Mouse (Mus musculus): ENCODE results near the gene Ctnna2. TPM values are rescaled to one million over a fixed set of nuclear protein-coding genes. Genes with fewer than 3 reads are reported as not detected.

The Ctnna2 gene
- total RNA-seq, 2 experiments from 2014 or later: 136 to 140 TPM

DNA sequence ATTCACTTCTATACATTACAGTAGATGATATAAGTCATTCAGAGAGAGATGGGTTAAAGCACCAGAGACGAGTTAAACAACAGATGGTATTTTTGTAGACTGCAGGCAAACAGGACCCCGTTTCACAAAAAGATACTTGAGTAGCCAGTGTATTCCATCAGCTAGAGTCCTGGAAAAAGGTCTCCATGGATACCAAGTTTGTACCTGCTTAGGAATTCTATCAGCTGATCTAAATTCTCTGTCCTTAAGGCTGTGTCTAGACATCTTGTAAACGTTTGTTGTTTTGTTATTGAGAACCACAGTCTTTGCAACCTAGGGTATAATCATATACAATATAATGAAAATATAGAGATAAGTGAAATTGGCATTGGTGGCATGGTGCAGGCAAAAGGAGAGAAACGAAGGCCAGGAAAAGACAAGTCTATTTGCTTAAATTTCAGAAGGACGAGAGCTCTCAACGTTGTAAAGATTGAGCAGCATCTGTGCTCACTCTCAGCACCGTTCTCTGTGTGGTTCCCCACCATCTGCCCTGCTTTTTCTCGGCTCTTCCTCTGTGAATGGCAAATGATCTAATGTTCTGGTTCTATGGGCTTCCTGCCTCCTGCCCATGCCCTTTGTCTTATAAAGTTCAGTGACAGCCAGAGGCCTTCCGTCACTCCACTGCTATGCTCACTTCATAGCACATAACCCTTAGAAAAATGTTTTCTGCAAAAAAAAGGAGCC is 621.6 kb downstream of the Ctnna2 start:
- peak; percentile 39 to 52 for DNase-seq (ENCODE audit: low spot score in 2 of 2)
- intact Hi-C loops (cut with DNase I): no loop called here

DNA sequence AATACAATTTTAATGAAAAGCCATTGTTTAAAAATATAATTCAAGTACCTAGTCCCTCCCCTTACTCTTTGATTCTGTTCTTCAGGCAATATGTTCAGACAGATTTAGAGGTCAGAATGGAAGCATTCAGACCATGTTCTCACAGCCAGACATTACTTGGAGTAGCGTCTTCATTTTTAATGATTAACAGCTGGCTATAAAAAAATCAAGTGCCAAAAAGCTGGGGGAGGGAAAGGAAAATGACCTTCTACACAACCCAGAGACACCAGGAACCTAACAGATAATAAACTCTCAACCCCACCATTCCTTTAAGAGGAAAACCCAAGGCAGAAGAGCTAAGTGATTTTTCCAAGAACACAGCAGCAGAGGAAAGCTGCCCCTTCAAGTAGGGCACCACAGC is 624.7 kb downstream of the Ctnna2 start:
- intact Hi-C loops (cut with DNase I): no loop called here
- no peak for DNase-seq (ENCODE audit: low spot score in 2 of 2)

- DNase-seq (ENCODE audit: low spot score in 2 of 2): no peak
- intact Hi-C loops (cut with DNase I): no loop called here
These were observed 635.7 kb downstream of the Ctnna2 start for GRCm38 (mm10) chr6:77343781-77344180.

DNA sequence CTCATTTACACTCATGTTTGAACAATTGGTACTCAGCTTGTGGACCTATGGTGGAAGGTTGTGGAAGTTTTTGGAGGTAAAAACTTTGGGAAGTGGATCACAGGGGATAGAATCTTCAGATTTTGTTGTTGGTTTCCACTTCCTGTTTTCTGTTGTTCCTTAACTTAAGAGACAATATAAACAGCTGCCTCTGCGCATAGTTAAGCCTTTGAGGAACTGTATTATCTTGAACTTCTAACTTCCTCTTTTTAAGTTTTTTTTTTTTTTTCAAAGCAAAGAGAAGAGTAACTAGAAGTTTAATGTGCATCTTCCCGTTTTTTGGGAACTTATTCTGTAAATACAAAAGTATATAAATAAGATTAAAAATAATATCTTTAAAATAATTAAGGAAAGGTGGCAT is 644.0 kb downstream of the Ctnna2 start:
- intact Hi-C loops (cut with DNase I): no loop called here

GRCm38 (mm10) chr6:77324748-77325147 is 654.8 kb downstream of the Ctnna2 start:
- DNase-seq (ENCODE audit: low spot score in 2 of 2): no peak

More for the DNA sequence above, 644.0 kb downstream of the Ctnna2 start:
- no peak for DNase-seq (ENCODE audit: low spot score in 2 of 2)

DNA sequence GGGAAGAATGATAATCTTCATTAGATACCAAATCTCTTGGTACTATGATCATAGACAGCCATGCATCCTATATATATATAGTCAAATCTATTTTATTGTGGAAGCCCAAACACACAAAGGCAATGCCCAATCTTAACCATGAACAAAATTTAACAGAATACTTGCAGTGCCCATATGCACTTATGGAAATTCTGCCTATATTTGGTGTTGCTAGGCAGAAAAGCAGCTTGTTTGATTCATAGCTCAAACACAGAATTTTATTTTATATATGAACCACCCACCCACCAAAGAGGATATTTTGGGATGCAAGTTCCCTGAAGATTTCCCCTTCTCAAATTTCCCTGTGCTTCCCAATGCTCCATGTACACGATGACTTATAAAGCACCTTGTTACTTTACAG is 655.2 kb downstream of the Ctnna2 start:
- intact Hi-C loops (cut with DNase I): no loop called here
- DNase-seq (ENCODE audit: low spot score in 2 of 2): peak; percentile 6 to 35

More at GRCm38 (mm10) chr6:77324748-77325147, 654.8 kb downstream of the Ctnna2 start:
- intact Hi-C loops (cut with DNase I): no loop called here

- intact Hi-C loops (cut with DNase I): no loop called here
- DNase-seq (ENCODE audit: low spot score in 2 of 2): no peak
These were observed 672.7 kb downstream of the Ctnna2 start for GRCm38 (mm10) chr6:77306796-77307195.

GRCm38 (mm10) chr6:77301305-77301704 is 678.2 kb downstream of the Ctnna2 start:
- no peak for DNase-seq (ENCODE audit: low spot score in 2 of 2)
- intact Hi-C loops (cut with DNase I): no loop called here

- no peak for DNase-seq (ENCODE audit: low spot score in 2 of 2)
- intact Hi-C loops (cut with DNase I): no loop called here
These were observed 688.1 kb downstream of the Ctnna2 start for GRCm38 (mm10) chr6:77291415-77291814.

- intact Hi-C loops (cut with DNase I): no loop called here
- DNase-seq (ENCODE audit: low spot score in 2 of 2): no peak
These were observed 691.1 kb downstream of the Ctnna2 start for GRCm38 (mm10) chr6:77288402-77288801.

DNA sequence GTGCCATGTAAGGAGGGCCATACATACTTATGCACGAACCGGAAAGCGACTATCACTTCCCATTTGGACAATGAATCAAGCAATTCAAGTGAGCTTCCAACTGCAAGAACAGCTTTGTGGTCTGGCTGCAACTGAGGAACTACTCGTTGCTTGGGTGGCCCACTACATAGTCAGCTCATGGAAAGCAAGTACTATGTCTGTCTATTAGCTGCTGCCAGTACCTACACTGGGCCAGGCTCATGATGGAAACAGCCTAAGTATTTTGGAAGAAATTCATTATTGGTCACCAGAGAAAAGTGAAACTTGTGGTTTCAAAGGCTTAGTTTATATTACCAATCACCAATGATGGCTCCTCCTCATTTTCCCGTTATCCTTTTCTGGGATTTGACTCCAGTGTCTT is 693.2 kb downstream of the Ctnna2 start:
- intact Hi-C loops (cut with DNase I): no loop called here
- DNase-seq (ENCODE audit: low spot score in 2 of 2): no peak

GRCm38 (mm10) chr6:77278794-77279193 is 700.7 kb downstream of the Ctnna2 start:
- DNase-seq (ENCODE audit: low spot score in 2 of 2): no peak
- intact Hi-C loops (cut with DNase I): no loop called here

DNA sequence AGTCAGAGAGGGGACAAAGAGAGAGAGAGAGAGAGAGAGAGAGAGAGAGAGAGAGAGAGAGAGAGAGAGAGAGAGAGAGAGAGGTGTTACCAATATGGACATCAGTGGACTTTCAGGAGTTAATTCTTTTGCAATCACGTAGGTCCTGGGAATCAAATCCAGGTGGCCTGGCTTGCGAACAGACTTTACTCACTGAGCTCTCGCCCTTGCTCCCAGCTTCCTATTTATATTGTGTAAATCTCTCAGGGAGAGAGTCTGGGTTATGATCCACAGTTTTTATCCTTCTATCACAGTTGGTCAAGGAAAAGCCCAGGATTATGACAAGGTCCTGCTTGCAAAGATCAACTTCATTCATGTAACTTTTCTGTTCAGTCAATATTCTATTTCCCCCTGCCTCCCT is 714.3 kb downstream of the Ctnna2 start:
- intact Hi-C loops (cut with DNase I): no loop called here
- DNase-seq (ENCODE audit: low spot score in 2 of 2): no peak

- peak; percentile 29 to 44 for DNase-seq (ENCODE audit: low spot score in 2 of 2)
- intact Hi-C loops (cut with DNase I): loop anchor here (5.0 to 10.0 kb wide), 2 partner anchors 197 to 315 kb away; no protein-coding TSS in a partner anchor
These were observed 722.0 kb downstream of the Ctnna2 start for GRCm38 (mm10) chr6:77257358-77258105.

DNA sequence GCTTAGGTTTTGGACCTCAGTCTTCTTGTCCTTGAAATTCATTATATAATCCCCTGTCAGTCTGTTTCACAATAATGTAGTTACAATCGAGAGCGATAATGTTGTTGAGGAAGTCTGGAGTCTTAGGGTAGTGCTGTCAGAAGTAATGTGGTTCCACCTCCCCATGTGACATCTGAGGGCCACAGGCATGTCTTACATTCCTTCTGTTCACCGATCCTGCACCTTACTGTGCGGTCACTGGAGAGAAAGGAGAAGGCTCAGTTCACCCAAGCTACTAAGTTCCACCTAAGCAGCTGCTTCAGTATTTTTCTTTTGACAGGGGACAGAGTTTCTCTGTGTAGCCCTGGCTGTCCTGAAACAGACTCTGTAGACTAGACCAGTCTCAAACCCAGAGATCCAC is 723.2 kb downstream of the Ctnna2 start:
- intact Hi-C loops (cut with DNase I): loop anchor here (5.0 to 10.0 kb wide), 2 partner anchors 198 to 316 kb away; no protein-coding TSS in a partner anchor
- DNase-seq (ENCODE audit: low spot score in 2 of 2): no peak

- intact Hi-C loops (cut with DNase I): loop anchor here (10.0 kb wide), 1 partner anchor 201 kb away; no protein-coding TSS in a partner anchor
- DNase-seq (ENCODE audit: low spot score in 2 of 2): peak in 1 of 2 experiments; percentile 27
These were observed 726.0 kb downstream of the Ctnna2 start for GRCm38 (mm10) chr6:77253480-77253879.

- intact Hi-C loops (cut with DNase I): no loop called here
- peak; percentile 36 to 43 for DNase-seq (ENCODE audit: low spot score in 2 of 2)
These were observed 735.8 kb downstream of the Ctnna2 start for GRCm38 (mm10) chr6:77243541-77244231.

DNA sequence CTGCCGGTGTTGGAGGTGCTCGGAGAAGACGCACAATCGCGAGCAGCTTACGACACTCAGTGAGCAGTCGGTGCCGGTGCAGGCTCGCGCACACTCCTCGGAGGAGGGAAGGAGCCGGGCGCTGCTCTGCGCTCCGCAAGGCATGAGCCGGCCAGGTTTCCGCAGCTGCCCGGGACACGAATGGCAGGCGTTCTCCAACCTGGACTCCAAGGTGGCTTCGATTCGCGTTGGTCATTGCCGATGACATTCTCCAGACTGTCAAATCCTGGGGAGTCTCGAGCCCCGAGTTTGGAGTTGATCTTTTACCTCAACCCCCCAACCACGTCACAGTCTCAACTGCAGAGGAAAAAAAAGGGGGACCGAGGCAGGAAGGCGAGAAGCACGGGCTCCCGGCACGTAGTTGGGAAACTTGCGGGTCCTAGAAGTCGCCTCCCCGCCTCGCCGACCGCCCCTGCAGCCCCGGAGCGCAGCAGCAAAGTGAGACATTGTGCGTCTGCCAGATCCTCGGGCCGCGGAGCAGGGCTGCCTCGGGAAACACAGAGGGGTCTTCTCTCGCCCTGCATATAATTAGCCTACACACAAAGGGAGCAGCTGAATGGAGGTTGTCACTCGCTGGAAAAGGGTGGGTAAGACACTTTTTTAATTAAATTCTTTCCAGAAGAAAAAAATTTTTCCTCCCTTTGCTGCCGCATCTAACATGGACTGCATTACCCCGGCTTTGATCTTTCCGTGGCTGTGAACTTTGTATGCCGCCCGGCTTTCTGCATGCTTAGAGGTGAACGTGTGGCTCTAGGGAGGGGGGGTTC is 736.7 kb downstream of the Ctnna2 start, which contains the start of gene Lrrtm1:
Lrrtm1 (plus strand) TSS at position 89 of the 806 bp plus-strand sequence.
- peak; percentile 85 to 87 for DNase-seq (ENCODE audit: low spot score in 2 of 2)
- intact Hi-C loops (cut with DNase I): no loop called here

- intact Hi-C loops (cut with DNase I): no loop called here
- DNase-seq (ENCODE audit: low spot score in 2 of 2): peak; percentile 34 to 50
These were observed 739.1 kb downstream of the Ctnna2 start for GRCm38 (mm10) chr6:77240426-77240825.

All from left cerebral cortex, postnatal 14 days (tissue).